Mouse (Mus musculus): ENCODE data around the gene Prex1. TPM values are rescaled to one million over a fixed set of nuclear protein-coding genes. Genes with fewer than 3 reads are reported as not detected.

Prex1 gene
- polyA plus RNA-seq, 1 experiment from 2014 or later, result 16.9 TPM

DNA sequence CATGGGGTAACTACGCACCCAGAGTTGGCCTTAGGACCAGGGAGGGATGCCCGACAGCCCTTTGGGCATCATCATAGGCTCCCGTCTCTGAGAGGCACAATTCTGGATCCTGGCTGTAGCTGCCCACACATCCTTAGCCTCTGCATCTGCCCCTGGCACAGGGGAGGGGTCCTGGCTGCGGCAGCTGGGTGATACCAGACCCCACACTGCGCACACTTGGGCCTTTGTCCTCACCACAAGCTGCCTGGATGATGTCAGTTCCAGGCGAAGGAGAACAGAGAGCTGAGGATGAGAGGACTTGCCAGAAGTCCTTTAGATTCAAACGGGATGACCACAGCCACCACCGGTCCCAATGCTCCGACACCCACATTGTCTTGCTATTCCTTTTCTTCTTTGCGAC lies 78.1 kb downstream of the Prex1 start:
- Histone ChIP-seq H3K36me3 (ENCODE audit: control insufficient read depth, insufficient read depth, low read length) (no peaks in the 10 kb centered on the region), H3K9ac (ENCODE audit: low read depth, low read length) (no peak overlapping the region), H3K4me1 (ENCODE audit: control insufficient read depth, insufficient read depth, low read length) (0 out of 2 replicates have a peak, but pooled peaks cover 5% of the 10 kb centered on the region), H3K4me2 (replicated peaks; ENCODE audit: low read depth, low read length) (no peak overlapping the region), H3K27me3 (ENCODE audit: control insufficient read depth, insufficient read depth, low read length) (no peaks in the 10 kb centered on the region), H3K4me3 (ENCODE audit: low read length) (no peak overlapping the region), H3K9me3 (ENCODE audit: control insufficient read depth, low read length) (no peaks in the 10 kb centered on the region), H3K27ac (ENCODE audit: low read depth, low read length) (no peak overlapping the region)
- 92% methylated on average over 10 of the region's 10 CpGs for WGBS
- no peak for ATAC-seq (ENCODE audit: low FRiP score, low TSS enrichment)

DNA sequence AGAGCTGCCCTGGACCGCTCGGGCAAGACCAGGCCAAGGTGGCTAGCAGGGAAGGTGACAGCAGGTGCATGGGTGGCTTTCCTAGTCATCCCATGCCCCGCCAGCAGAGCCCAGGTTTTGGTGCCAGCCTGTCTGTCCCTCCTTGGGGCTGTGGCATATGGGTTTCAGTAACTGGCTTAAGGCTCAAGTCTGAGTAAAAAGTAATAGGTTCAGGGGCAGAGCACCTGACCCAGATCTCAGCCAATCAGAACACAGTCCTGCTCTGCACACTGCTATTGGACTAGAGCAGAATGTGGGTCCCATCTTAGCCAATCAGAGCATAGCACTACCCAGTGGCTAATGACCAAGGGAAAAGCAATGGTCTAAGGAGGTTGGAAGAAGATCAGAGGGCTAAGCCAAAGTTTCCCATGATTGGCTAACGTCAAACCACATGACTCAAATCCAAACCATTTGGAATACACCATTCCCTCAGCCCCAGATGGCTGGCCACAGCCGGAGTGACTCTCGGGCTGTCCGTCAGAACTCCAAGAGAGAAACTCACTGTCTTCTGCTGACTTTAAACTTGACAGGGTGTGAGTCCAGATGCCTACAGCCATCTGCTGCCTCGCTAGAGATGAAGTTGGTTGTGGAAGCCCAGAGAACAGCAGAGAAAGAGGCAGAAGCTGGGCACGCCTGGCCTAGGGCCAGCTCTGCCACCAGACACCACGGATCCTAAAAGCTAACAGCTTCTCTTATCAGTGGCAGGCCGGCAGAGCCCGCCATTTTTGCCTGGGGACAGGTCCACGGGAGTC lies 80.9 kb downstream of the Prex1 start:
- Histone ChIP-seq H3K4me1 (ENCODE audit: control insufficient read depth, insufficient read depth, low read length) (0 out of 2 replicates have a peak, but pooled peaks cover 5% of the 10 kb centered on the region), H3K27me3 (ENCODE audit: control insufficient read depth, insufficient read depth, low read length) (no peaks in the 10 kb centered on the region), H3K4me3 (ENCODE audit: low read length) (no peak overlapping the region), H3K9ac (ENCODE audit: low read depth, low read length) (no peak overlapping the region), H3K36me3 (ENCODE audit: control insufficient read depth, insufficient read depth, low read length) (no peaks in the 10 kb centered on the region), H3K27ac (ENCODE audit: low read depth, low read length) (no peak overlapping the region), H3K9me3 (ENCODE audit: control insufficient read depth, low read length) (no peaks in the 10 kb centered on the region), H3K4me2 (replicated peaks; ENCODE audit: low read depth, low read length) (no peak overlapping the region)
- ATAC-seq (ENCODE audit: low FRiP score, low TSS enrichment), result no peak
- WGBS, result 90% methylated on average over 13 of the region's 13 CpGs

DNA sequence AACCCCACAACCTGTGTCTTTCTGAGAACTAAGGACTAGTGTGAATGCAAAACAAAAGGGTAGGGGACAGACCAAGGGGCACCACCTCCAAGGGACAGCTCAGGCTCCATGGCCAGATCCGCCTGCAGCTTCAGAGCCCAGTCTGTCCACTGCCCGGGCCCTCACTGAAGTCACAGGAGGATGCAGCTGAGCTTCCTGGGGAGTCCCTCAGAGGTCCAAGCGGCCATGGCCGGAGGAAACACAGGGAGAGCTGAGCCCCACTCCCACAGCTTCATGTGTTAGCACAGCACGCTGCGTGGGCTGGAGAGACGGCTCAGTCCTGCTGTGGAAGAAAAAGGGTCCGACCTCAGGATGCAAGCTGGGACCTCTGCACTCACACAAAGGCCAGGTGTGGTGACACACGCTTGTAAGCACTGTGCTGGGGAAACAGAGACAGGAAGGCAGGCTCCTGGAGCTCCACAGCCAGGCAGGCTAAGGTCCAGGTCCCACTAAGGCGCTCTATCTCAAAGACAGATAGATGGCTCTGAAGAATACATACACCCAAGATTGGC lies 81.9 kb downstream of the Prex1 start:
- no peak overlapping the region for H3K4me2 ChIP-seq (replicated peaks; ENCODE audit: low read depth, low read length)

GRCm38 (mm10) chr2:166631189-166631588 lies 82.4 kb downstream of the Prex1 start:
- ATAC-seq (ENCODE audit: low FRiP score, low TSS enrichment), result no peak
- no peak overlapping the region for H3K9ac ChIP-seq (ENCODE audit: low read depth, low read length)
- H3K4me3 ChIP-seq (ENCODE audit: low read length), result no peak overlapping the region
- WGBS, result 80% methylated on average over 5 of the region's 5 CpGs
- H3K27ac ChIP-seq (ENCODE audit: low read depth, low read length), result no peak overlapping the region
- H3K4me2 ChIP-seq (replicated peaks; ENCODE audit: low read depth, low read length), result no peak overlapping the region
- no peaks in the 10 kb centered on the region for H3K4me1 ChIP-seq (ENCODE audit: control insufficient read depth, insufficient read depth, low read length)
- H3K27me3 ChIP-seq (ENCODE audit: control insufficient read depth, insufficient read depth, low read length), result no peaks in the 10 kb centered on the region
- no peaks in the 10 kb centered on the region for H3K9me3 ChIP-seq (ENCODE audit: control insufficient read depth, low read length)
- H3K36me3 ChIP-seq (ENCODE audit: control insufficient read depth, insufficient read depth, low read length), result no peaks in the 10 kb centered on the region

More for the DNA sequence above, 81.9 kb downstream of the Prex1 start:
- no peak overlapping the region for H3K9ac ChIP-seq (ENCODE audit: low read depth, low read length)
- no peaks in the 10 kb centered on the region for H3K4me1 ChIP-seq (ENCODE audit: control insufficient read depth, insufficient read depth, low read length)
- no peak overlapping the region for H3K27ac ChIP-seq (ENCODE audit: low read depth, low read length)
- WGBS, result 79% methylated on average over 10 of the region's 10 CpGs
- H3K4me3 ChIP-seq (ENCODE audit: low read length), result no peak overlapping the region
- H3K36me3 ChIP-seq (ENCODE audit: control insufficient read depth, insufficient read depth, low read length), result no peaks in the 10 kb centered on the region
- no peak for ATAC-seq (ENCODE audit: low FRiP score, low TSS enrichment)
- no peaks in the 10 kb centered on the region for H3K27me3 ChIP-seq (ENCODE audit: control insufficient read depth, insufficient read depth, low read length)
- H3K9me3 ChIP-seq (ENCODE audit: control insufficient read depth, low read length), result no peaks in the 10 kb centered on the region

DNA sequence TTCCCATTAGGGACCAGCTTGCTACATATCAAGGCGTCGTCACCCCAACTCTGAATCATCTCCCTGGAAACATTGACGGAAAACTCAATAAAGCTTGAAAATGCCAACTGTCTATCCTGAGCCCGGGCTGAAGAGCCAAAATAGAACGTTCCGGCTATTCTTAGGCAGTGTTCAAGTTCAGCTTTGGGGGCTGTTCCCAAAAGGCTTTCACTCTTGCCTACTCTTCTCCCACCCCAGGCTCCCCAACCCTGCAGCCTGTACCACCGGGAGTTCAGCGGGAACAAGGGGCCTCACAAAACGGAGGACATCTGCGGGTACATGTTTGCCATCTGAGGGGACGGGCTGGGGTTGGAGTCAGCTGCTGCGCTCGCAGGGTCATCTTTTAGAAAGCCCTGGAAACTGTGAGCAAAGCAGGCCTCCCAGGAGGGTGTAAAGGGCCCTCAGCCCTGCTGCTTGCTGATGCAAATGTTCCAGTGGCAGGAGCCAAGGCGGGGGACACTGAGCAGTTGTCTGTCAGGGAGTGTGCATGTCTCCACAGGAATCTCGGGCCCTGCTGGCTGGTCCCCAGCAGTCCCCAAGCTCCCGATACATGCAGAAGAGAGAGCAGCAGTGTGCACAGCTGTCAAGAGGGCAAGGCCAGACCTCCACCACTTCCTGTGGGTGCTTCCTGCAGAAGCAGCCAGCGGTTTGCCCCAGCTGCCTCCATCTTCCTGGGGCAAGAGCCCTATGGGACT lies 83.5 kb downstream of the Prex1 start:
- ATAC-seq (ENCODE audit: low FRiP score, low TSS enrichment), result no peak
- Histone ChIP-seq H3K9me3 (ENCODE audit: control insufficient read depth, low read length) (no peaks in the 10 kb centered on the region), H3K4me3 (ENCODE audit: low read length) (no peak overlapping the region), H3K36me3 (ENCODE audit: control insufficient read depth, insufficient read depth, low read length) (no peaks in the 10 kb centered on the region), H3K27me3 (ENCODE audit: control insufficient read depth, insufficient read depth, low read length) (no peaks in the 10 kb centered on the region), H3K27ac (ENCODE audit: low read depth, low read length) (no peak overlapping the region), H3K4me2 (replicated peaks; ENCODE audit: low read depth, low read length) (no peak overlapping the region), H3K9ac (ENCODE audit: low read depth, low read length) (no peak overlapping the region), H3K4me1 (ENCODE audit: control insufficient read depth, insufficient read depth, low read length) (no peaks in the 10 kb centered on the region)
- WGBS, result 82% methylated on average over 17 of the region's 17 CpGs

- no peak overlapping the region for H3K4me3 ChIP-seq (ENCODE audit: low read length)
- H3K36me3 ChIP-seq (ENCODE audit: control insufficient read depth, insufficient read depth, low read length), result no peaks in the 10 kb centered on the region
- H3K27me3 ChIP-seq (ENCODE audit: control insufficient read depth, insufficient read depth, low read length), result no peaks in the 10 kb centered on the region
- H3K9me3 ChIP-seq (ENCODE audit: control insufficient read depth, low read length), result no peaks in the 10 kb centered on the region
- H3K4me1 ChIP-seq (ENCODE audit: control insufficient read depth, insufficient read depth, low read length), result peaks cover 12% of the 10 kb centered on the region
- WGBS, result 94% methylated on average over 6 of the region's 6 CpGs
- no peak overlapping the region for H3K27ac ChIP-seq (ENCODE audit: low read depth, low read length)
- H3K9ac ChIP-seq (ENCODE audit: low read depth, low read length), result no peak overlapping the region
- no peak overlapping the region for H3K4me2 ChIP-seq (replicated peaks; ENCODE audit: low read depth, low read length)
- ATAC-seq (ENCODE audit: low FRiP score, low TSS enrichment), result no peak
These were observed 86.1 kb downstream of the Prex1 start for GRCm38 (mm10) chr2:166627578-166627977.

GRCm38 (mm10) chr2:166625219-166625618 lies 88.4 kb downstream of the Prex1 start:
- H3K4me2 ChIP-seq (replicated peaks; ENCODE audit: low read depth, low read length), result no peak overlapping the region
- H3K9me3 ChIP-seq (ENCODE audit: control insufficient read depth, low read length), result no peaks in the 10 kb centered on the region
- H3K27me3 ChIP-seq (ENCODE audit: control insufficient read depth, insufficient read depth, low read length), result no peaks in the 10 kb centered on the region
- no peak overlapping the region for H3K27ac ChIP-seq (ENCODE audit: low read depth, low read length)
- H3K4me3 ChIP-seq (ENCODE audit: low read length), result no peak overlapping the region
- no peaks in the 10 kb centered on the region for H3K36me3 ChIP-seq (ENCODE audit: control insufficient read depth, insufficient read depth, low read length)
- WGBS, result 91% methylated on average over 11 of the region's 11 CpGs
- peaks cover 14% of the 10 kb centered on the region for H3K4me1 ChIP-seq (ENCODE audit: control insufficient read depth, insufficient read depth, low read length)
- no peak for ATAC-seq (ENCODE audit: low FRiP score, low TSS enrichment)
- no peak overlapping the region for H3K9ac ChIP-seq (ENCODE audit: low read depth, low read length)

GRCm38 (mm10) chr2:166623081-166623567 lies 90.5 kb downstream of the Prex1 start:
- Histone ChIP-seq H3K9ac (ENCODE audit: low read depth, low read length) (no peak overlapping the region), H3K27me3 (ENCODE audit: control insufficient read depth, insufficient read depth, low read length) (no peaks in the 10 kb centered on the region), H3K36me3 (ENCODE audit: control insufficient read depth, insufficient read depth, low read length) (no peaks in the 10 kb centered on the region; the same call in 1 of the 2 replicates), H3K4me1 (ENCODE audit: control insufficient read depth, insufficient read depth, low read length) (peaks cover 14% of the 10 kb centered on the region), H3K9me3 (ENCODE audit: control insufficient read depth, low read length) (no peaks in the 10 kb centered on the region), H3K4me2 (replicated peaks; ENCODE audit: low read depth, low read length) (no peak overlapping the region), H3K27ac (ENCODE audit: low read depth, low read length) (no peak overlapping the region), H3K4me3 (ENCODE audit: low read length) (no peak overlapping the region)
- ATAC-seq (ENCODE audit: low FRiP score, low TSS enrichment), result peak; percentile 33; the same call in 1 of the 2 replicates
- 26% methylated on average over 9 of the region's 9 CpGs for WGBS

DNA sequence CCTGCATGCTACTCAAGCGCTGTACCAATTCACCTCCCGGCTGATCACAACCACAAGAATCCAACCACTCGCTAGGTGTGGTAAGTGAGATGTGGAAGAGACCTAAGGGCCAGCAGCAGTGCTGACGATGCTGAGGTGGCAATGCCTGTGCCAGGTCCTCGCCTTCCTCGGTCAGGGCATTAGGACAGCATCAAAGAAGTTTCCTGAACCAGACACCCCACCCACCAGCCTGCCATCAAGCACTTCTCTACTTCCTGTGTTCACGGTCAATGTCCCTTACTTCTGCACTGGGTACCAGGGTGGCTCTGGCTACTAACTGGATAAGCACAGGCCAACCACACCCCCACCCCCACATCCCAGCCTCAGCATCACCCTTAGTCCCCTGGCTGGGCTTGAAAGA lies 91.0 kb downstream of the Prex1 start:
- H3K9ac ChIP-seq (ENCODE audit: low read depth, low read length), result no peak overlapping the region
- no peak overlapping the region for H3K27ac ChIP-seq (ENCODE audit: low read depth, low read length)

More for the DNA sequence above, 91.0 kb downstream of the Prex1 start:
- no peak for ATAC-seq (ENCODE audit: low FRiP score, low TSS enrichment)
- Histone ChIP-seq H3K27me3 (ENCODE audit: control insufficient read depth, insufficient read depth, low read length) (no peaks in the 10 kb centered on the region), H3K36me3 (ENCODE audit: control insufficient read depth, insufficient read depth, low read length) (no peaks in the 10 kb centered on the region; the same call in 1 of the 2 replicates), H3K4me2 (replicated peaks; ENCODE audit: low read depth, low read length) (no peak overlapping the region), H3K4me3 (ENCODE audit: low read length) (no peak overlapping the region), H3K4me1 (ENCODE audit: control insufficient read depth, insufficient read depth, low read length) (peaks cover 14% of the 10 kb centered on the region), H3K9me3 (ENCODE audit: control insufficient read depth, low read length) (no peaks in the 10 kb centered on the region)
- 75% methylated on average over 7 of the region's 7 CpGs for WGBS

All from kidney, embryonic 14.5 days (tissue).